Comparison of ENCODE assay signal across 8 mouse cellular contexts in genomic region chr7:100798810-100799209, GRCm38 (mm10).
A peak's percentile ranks its signal among the peaks of the same experiment; 100 is the strongest.
DNase-seq lines count a peak whose midpoint lies in the region; ATAC-seq lines count a peak whose summit lies in the region.
"Had no signal": no experiment of that assay in that cellular context is flagged by ENCODE, and none has a peak within 500 bp of the region (broad histone marks: within the 10 kb centered on the region; RNA-seq: fewer than 3 reads in every experiment).

No protein-coding gene starts in this region.

- no peaks in the 10 kb centered on the region for H3K36me3 ChIP-seq in intestine, embryonic 15.5 days
- H3K36me3 ChIP-seq in intestine, embryonic 16.5 days (ENCODE audit: control insufficient read depth, insufficient read depth, low read length) = no peaks in the 10 kb centered on the region
- H3K36me3 ChIP-seq in liver, embryonic 15.5 days (replicated peaks) = no peaks in the 10 kb centered on the region

- no peak overlapping the region for H3K27ac ChIP-seq in intestine, embryonic 15.5 days
- H3K27ac ChIP-seq in intestine, embryonic 16.5 days (ENCODE audit: low read length) = no peak overlapping the region
- no peak overlapping the region for H3K27ac ChIP-seq in liver, embryonic 15.5 days (replicated peaks)

- peak; percentile 65 for ATAC-seq in intestine, embryonic 15.5 days
- no peak for ATAC-seq in intestine, embryonic 16.5 days
- peak; percentile 49; the same call in 1 of the 2 replicates for ATAC-seq in liver, embryonic 15.5 days (ENCODE audit: insufficient read depth)
- ATAC-seq in monocyte, adult 5-6 weeks (replicated peaks; ENCODE audit: insufficient number of reproducible peaks, low FRiP score, low TSS enrichment, poor library complexity, severe bottlenecking) = no peak
- ATAC-seq: inflammation-experienced regulatory T-cells, adult 6 months had no signal

- no peak overlapping the region for H3K4me2 ChIP-seq in intestine, embryonic 15.5 days (replicated peaks)
- no peak overlapping the region for H3K4me2 ChIP-seq in intestine, embryonic 16.5 days (ENCODE audit: low read depth, low read length)
- no peak overlapping the region for H3K4me2 ChIP-seq in liver, embryonic 15.5 days

- H3K9me3 ChIP-seq in intestine, embryonic 15.5 days = no peaks in the 10 kb centered on the region
- H3K9me3 ChIP-seq in intestine, embryonic 16.5 days (ENCODE audit: control insufficient read depth, low read length) = no peaks in the 10 kb centered on the region
- no peaks in the 10 kb centered on the region for H3K9me3 ChIP-seq in liver, embryonic 15.5 days (replicated peaks)

- H3K4me3 ChIP-seq in intestine, embryonic 15.5 days (replicated peaks) = no peak overlapping the region
- no peak overlapping the region for H3K4me3 ChIP-seq in intestine, embryonic 16.5 days (ENCODE audit: low read length)
- no peak overlapping the region for H3K4me3 ChIP-seq in liver, embryonic 15.5 days (replicated peaks)

- H3K4me1 ChIP-seq in intestine, embryonic 15.5 days (replicated peaks) = no peaks in the 10 kb centered on the region
- no peaks in the 10 kb centered on the region for H3K4me1 ChIP-seq in intestine, embryonic 16.5 days (ENCODE audit: control insufficient read depth, insufficient read depth, low read length)
- peaks cover 13% of the 10 kb centered on the region for H3K4me1 ChIP-seq in liver, embryonic 15.5 days (replicated peaks)

- no peaks in the 10 kb centered on the region for H3K27me3 ChIP-seq in intestine, embryonic 15.5 days (replicated peaks)
- no peaks in the 10 kb centered on the region for H3K27me3 ChIP-seq in intestine, embryonic 16.5 days (replicated peaks; ENCODE audit: control insufficient read depth, insufficient read depth, low read length)
- no peaks in the 10 kb centered on the region for H3K27me3 ChIP-seq in liver, embryonic 15.5 days

- WGBS in intestine, embryonic 15.5 days = 44% methylated on average over 3 of the region's 3 CpGs
- 48% methylated on average over 3 of the region's 3 CpGs for WGBS in intestine, embryonic 16.5 days
- 29% methylated on average over 3 of the region's 3 CpGs for WGBS in liver, embryonic 15.5 days (ENCODE audit: insufficient replicate concordance)

- no peak overlapping the region for H3K9ac ChIP-seq in intestine, embryonic 15.5 days
- no peak overlapping the region for H3K9ac ChIP-seq in intestine, embryonic 16.5 days (ENCODE audit: low read depth, low read length)
- H3K9ac ChIP-seq in liver, embryonic 15.5 days = no peak overlapping the region

- DNase-seq in 416B (ENCODE audit: low read depth) = peak; percentile 64
- peak; percentile 31 for DNase-seq in CD4-positive helper T cell, adult 2 months (ENCODE audit: low read depth, low spot score)
- no peak for DNase-seq in testis, postnatal 14 days (ENCODE audit: low spot score)

Comparison
In these comparisons a context has a peak if more than half of its experiments do, and no peak if none do; other contexts are left out.
1. ATAC-seq: peak in intestine, embryonic 15.5 days (single experiment) and liver, embryonic 15.5 days (single experiment); none in intestine, embryonic 16.5 days (single experiment) and monocyte, adult 5-6 weeks (single experiment).